Mouse (Mus musculus) kidney, adult 2 months (tissue): Measurements from ENCODE around the gene Fxyd4. TPM values are rescaled to one million over a fixed set of nuclear protein-coding genes. Genes with fewer than 3 reads are reported as not detected.

Experiments used
- DNase-seq: peaks from one replicate; pipeline ENCODE4 v3.0.0; 2021
- H3K27ac ChIP-seq: fragments of 200-500 bp; 2 replicates; pipeline ENCODE4 v1.5.1; 2012; ENCODE audit warnings: low read depth, low read length, control low read depth, inconsistent platforms; ENCODE audit not compliant: insufficient read depth
- H3K27me3 ChIP-seq: fragments of 200-500 bp; replicated peaks from 2 replicates; pipeline ENCODE4 v1.6.1; 2012; ENCODE audit warnings: mild to moderate bottlenecking, moderate library complexity, low read length, inconsistent platforms; ENCODE audit not compliant: control insufficient read depth, insufficient read depth
- H3K36me3 ChIP-seq: fragments of 200-500 bp; 2 replicates; pipeline ENCODE4 v1.6.1; 2012; ENCODE audit warnings: mild to moderate bottlenecking, moderate library complexity, low read length, inconsistent platforms; ENCODE audit not compliant: control insufficient read depth, insufficient read depth
- H3K4me1 ChIP-seq: fragments of 200-500 bp; 2 replicates; pipeline ENCODE4 v1.6.1; 2011; ENCODE audit warnings: low read length; ENCODE audit not compliant: control insufficient read depth, insufficient read depth
- H3K4me3 ChIP-seq: fragments of 200-500 bp; 2 replicates; pipeline ENCODE4 v1.5.1; 2011; ENCODE audit warnings: mild to moderate bottlenecking, low read depth, low read length, control low read depth; ENCODE audit not compliant: insufficient read depth
- CTCF ChIP-seq: fragments of 200-500 bp; conservative IDR thresholded peaks from 2 replicates; pipeline ENCODE4 v1.5.1; 2011; ENCODE audit warnings: low read depth, mild to moderate bottlenecking, control low read depth, low read length, moderate library complexity, mixed read lengths; ENCODE audit not compliant: insufficient read depth, insufficient read length
- POLR2A ChIP-seq: fragments of 200-500 bp; IDR thresholded peaks from one replicate; pipeline ENCODE4 v1.6.1; 2011; ENCODE audit warnings: low read depth, low read length, control low read depth
- WGBS: fragments of 180-500 bp; shearing (Covaris S2); methylation state at CpG from one replicate; pipeline ENCODE4 v1.1.7; 2018; 5-methylcytosine and 5-hydroxymethylcytosine counted together
- polyA plus RNA-seq: library from polyadenylated mRNA; depleted of rRNA; stranded (reverse); fragments of >200 nt; gene quantifications from 2 replicates; pipeline ENCODE4 v1.2.3, GENCODE M21; 2012

Gene Fxyd4
- polyA plus RNA-seq, 1 experiment: 213 TPM

GRCm38 (mm10) chr6:117907979-117908355 lies 29.5 kb downstream of the Fxyd4 start:
- TF ChIP-seq CTCF: no peak
- TF ChIP-seq POLR2A: no peak
- no peak for DNase-seq
- WGBS: under 1% methylated on average over 26 of the region's 26 CpGs

GRCm38 (mm10) chr6:117907301-117907978 lies 30.1 kb downstream of the Fxyd4 start:
- peaks cover 13% of the 10 kb centered on the region for H3K4me1 ChIP-seq
- under 1% methylated on average over 76 of the region's 77 CpGs for WGBS
- peak; percentile 92 for DNase-seq

More at GRCm38 (mm10) chr6:117907979-117908355, 29.5 kb downstream of the Fxyd4 start:
- Histone ChIP-seq H3K27me3 (no peaks in the 10 kb centered on the region), H3K36me3 (no peaks in the 10 kb centered on the region), H3K4me1 (peaks cover 13% of the 10 kb centered on the region), H3K27ac (peak overlapping the region; percentile 92), H3K4me3 (peak overlapping the region; percentile 99)

GRCm38 (mm10) chr6:117906590-117907271 lies 30.8 kb downstream of the Fxyd4 start:
- H3K4me3 ChIP-seq: peak overlapping the region; percentile 99
- DNase-seq: peak; percentile 99
- peak overlapping the region; percentile 85 for H3K27ac ChIP-seq
- under 1% methylated on average over 65 of the region's 68 CpGs for WGBS
- TF ChIP-seq CTCF (no peak), POLR2A (peak; percentile 49)
- peaks cover 13% of the 10 kb centered on the region for H3K4me1 ChIP-seq
- H3K27me3 ChIP-seq: no peaks in the 10 kb centered on the region
- no peaks in the 10 kb centered on the region for H3K36me3 ChIP-seq

More at GRCm38 (mm10) chr6:117907301-117907978, 30.1 kb downstream of the Fxyd4 start:
- no peaks in the 10 kb centered on the region for H3K27me3 ChIP-seq
- no peaks in the 10 kb centered on the region for H3K36me3 ChIP-seq
- peak overlapping the region; percentile 92 for H3K27ac ChIP-seq
- TF ChIP-seq CTCF (no peak), POLR2A (peak; percentile 16)
- peak overlapping the region; percentile 99 for H3K4me3 ChIP-seq

- TF ChIP-seq CTCF (no peak), POLR2A (no peak)
- H3K4me1 ChIP-seq: peaks cover 13% of the 10 kb centered on the region
- DNase-seq: no peak
- H3K36me3 ChIP-seq: no peaks in the 10 kb centered on the region
- WGBS: under 1% methylated on average over 25 of the region's 25 CpGs
- peak overlapping the region; percentile 96 for H3K27ac ChIP-seq
- H3K4me3 ChIP-seq: peak overlapping the region; percentile 75
- H3K27me3 ChIP-seq: no peaks in the 10 kb centered on the region
These were observed 31.4 kb downstream of the Fxyd4 start for GRCm38 (mm10) chr6:117906015-117906531.

- peaks cover 13% of the 10 kb centered on the region for H3K4me1 ChIP-seq
- H3K4me3 ChIP-seq: peak overlapping the region; percentile 22
- peak overlapping the region; percentile 96 for H3K27ac ChIP-seq
- no peak for TF ChIP-seq POLR2A
- TF ChIP-seq CTCF: no peak
- 6% methylated on average over 4 of the region's 4 CpGs for WGBS
- H3K27me3 ChIP-seq: no peaks in the 10 kb centered on the region
- DNase-seq: peak; percentile 49
- no peaks in the 10 kb centered on the region for H3K36me3 ChIP-seq
These were observed 32.1 kb downstream of the Fxyd4 start for GRCm38 (mm10) chr6:117905260-117905930.

- TF ChIP-seq CTCF: no peak
- TF ChIP-seq POLR2A: no peak
- DNase-seq: no peak
- Histone ChIP-seq H3K27me3 (no peaks in the 10 kb centered on the region), H3K4me3 (no peak overlapping the region), H3K27ac (no peak overlapping the region), H3K4me1 (peaks cover 2% of the 10 kb centered on the region; the same call in 1 of the 2 replicates), H3K36me3 (no peaks in the 10 kb centered on the region)
- 90% methylated on average over 3 of the region's 3 CpGs for WGBS
These were observed 33.7 kb downstream of the Fxyd4 start for GRCm38 (mm10) chr6:117903836-117904235.
